Mouse (Mus musculus): ENCODE measurements around the gene Gm6592.
"Not testable (repeated sequence)": the region's sequence is repeated elsewhere in the genome, so short reads cannot be mapped to it uniquely, and the experiment has no call there.

DNA sequence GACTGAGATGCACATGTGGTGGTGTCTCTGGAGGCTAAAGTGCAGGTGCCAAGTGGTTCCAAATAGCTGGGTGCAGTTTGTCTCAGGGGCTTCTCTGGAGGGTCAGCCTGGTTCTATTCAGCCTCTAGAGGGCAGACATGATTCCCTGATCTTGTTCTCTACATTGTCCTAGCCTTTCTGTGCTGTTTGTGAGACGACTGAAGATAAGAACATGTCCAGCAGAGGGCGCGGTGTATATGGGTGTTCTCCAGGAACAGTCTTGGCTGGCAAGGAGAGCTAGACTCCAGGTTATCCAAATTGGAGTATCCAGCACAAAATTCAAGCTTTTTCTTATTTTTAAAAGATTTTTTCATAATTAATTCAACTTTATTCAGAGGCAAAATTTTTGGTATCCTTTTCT is 20.5 kb downstream of the Gm6592 start:
- peak; percentile 17; the same call in 1 of the 2 replicates for TF ChIP-seq CTCF (IDR thresholded peaks at IDR 0.05; ENCODE audit: borderline replicate concordance, insufficient read depth, low read length)
- not testable (repeated sequence) for TF ChIP-seq POLR2A (IDR thresholded peaks at IDR 0.05; ENCODE audit: low read depth, low read length)
